Mouse (Mus musculus): ENCODE results near the gene Barhl1. TPM values are rescaled to one million over a fixed set of nuclear protein-coding genes. Genes with fewer than 3 reads are reported as not detected.

Gene Barhl1
- 0.06 TPM in 1 of 2 replicates, not detected in the other for polyA plus RNA-seq (2015; fragmentation: Nextera tagmentation; extraction: Ambion mirVana)

GRCm38 (mm10) chr2:28916513-28916865 is at the start of gene Barhl1:
Gene Barhl1, minus strand, starts transcription at chr2:28916668.
- ATAC-seq (no peak), DNase-seq (ENCODE audit: low spot score) (no peak)
- no peaks in the 10 kb centered on the region; the same call in 1 of the 2 replicates for H3K4me1 ChIP-seq (ENCODE audit: insufficient read depth, low read depth, low read length)
- H3K9ac ChIP-seq (replicated peaks; ENCODE audit: low read depth): no peak within 1 kb of the TSS
- no peaks in the 10 kb centered on the region for H3K36me3 ChIP-seq (ENCODE audit: insufficient read depth, low read length)
- no peak within 1 kb of the TSS for H3K27ac ChIP-seq (ENCODE audit: low read length)
- H3K27me3 ChIP-seq (replicated peaks; ENCODE audit: insufficient read depth, low read length): peaks cover 66% of the 10 kb centered on the region
- no peaks in the 10 kb centered on the region for H3K9me3 ChIP-seq (ENCODE audit: low read length)
- no peak for TF ChIP-seq EP300 (IDR thresholded peaks at IDR 0.05)
- TF ChIP-seq CTCF (IDR thresholded peaks at IDR 0.05): no peak
- H3K4me2 ChIP-seq (replicated peaks; ENCODE audit: low read depth, low read length): peak within 1 kb of the TSS; percentile 25; the same call in 1 of the 2 replicates
- peak within 1 kb of the TSS; percentile 17; the same call in 1 of the 2 replicates for H3K4me3 ChIP-seq (ENCODE audit: low read depth, low read length)
- 4% methylated on average over 18 of the region's 18 CpGs for WGBS

GRCm38 (mm10) chr2:28963565-28963964 is 47.1 kb upstream of the Barhl1 start:
- ATAC-seq (peak; percentile 77; the same call in 1 of the 2 replicates), DNase-seq (ENCODE audit: low spot score) (no peak)
- Histone ChIP-seq H3K27me3 (replicated peaks; ENCODE audit: insufficient read depth, low read length) (no peaks in the 10 kb centered on the region), H3K27ac (ENCODE audit: low read length) (no peak overlapping the region), H3K36me3 (ENCODE audit: insufficient read depth, low read length) (no peaks in the 10 kb centered on the region), H3K4me1 (ENCODE audit: insufficient read depth, low read depth, low read length) (no peaks in the 10 kb centered on the region), H3K4me3 (ENCODE audit: low read depth, low read length) (no peak overlapping the region), H3K9me3 (ENCODE audit: low read length) (no peaks in the 10 kb centered on the region), H3K9ac (replicated peaks; ENCODE audit: low read depth) (no peak overlapping the region), H3K4me2 (replicated peaks; ENCODE audit: low read depth, low read length) (no peak overlapping the region)
- no peak for TF ChIP-seq CTCF (IDR thresholded peaks at IDR 0.05)
- TF ChIP-seq EP300 (IDR thresholded peaks at IDR 0.05): peak; percentile 23; the same call in 1 of the 2 replicates
- WGBS: 43% methylated on average over 6 of the region's 6 CpGs

- TF ChIP-seq CTCF (IDR thresholded peaks at IDR 0.05): no peak
- TF ChIP-seq EP300 (IDR thresholded peaks at IDR 0.05): no peak
- no peak for DNase-seq (ENCODE audit: low spot score)
Observed at GRCm38 (mm10) chr2:28961636-28962035, 45.2 kb upstream of the Barhl1 start.

GRCm38 (mm10) chr2:28961024-28961585 is 44.6 kb upstream of the Barhl1 start:
- WGBS: 67% methylated on average over 15 of the region's 15 CpGs
- no peak overlapping the region for H3K4me3 ChIP-seq (ENCODE audit: low read depth, low read length)
- H3K27me3 ChIP-seq (replicated peaks; ENCODE audit: insufficient read depth, low read length): no peaks in the 10 kb centered on the region
- TF ChIP-seq CTCF (IDR thresholded peaks at IDR 0.05) (no peak), EP300 (IDR thresholded peaks at IDR 0.05) (no peak)
- DNase-seq (ENCODE audit: low spot score): peak; percentile 71
- no peak overlapping the region for H3K9ac ChIP-seq (replicated peaks; ENCODE audit: low read depth)
- ATAC-seq: peak; percentile 50
- no peaks in the 10 kb centered on the region for H3K4me1 ChIP-seq (ENCODE audit: insufficient read depth, low read depth, low read length)
- no peaks in the 10 kb centered on the region for H3K36me3 ChIP-seq (ENCODE audit: insufficient read depth, low read length)
- H3K4me2 ChIP-seq (replicated peaks; ENCODE audit: low read depth, low read length): no peak overlapping the region
- no peak overlapping the region for H3K27ac ChIP-seq (ENCODE audit: low read length)
- no peaks in the 10 kb centered on the region for H3K9me3 ChIP-seq (ENCODE audit: low read length)

More at GRCm38 (mm10) chr2:28961636-28962035, 45.2 kb upstream of the Barhl1 start:
- Histone ChIP-seq H3K4me1 (ENCODE audit: insufficient read depth, low read depth, low read length) (no peaks in the 10 kb centered on the region), H3K9me3 (ENCODE audit: low read length) (no peaks in the 10 kb centered on the region), H3K4me2 (replicated peaks; ENCODE audit: low read depth, low read length) (no peak overlapping the region), H3K36me3 (ENCODE audit: insufficient read depth, low read length) (no peaks in the 10 kb centered on the region), H3K27me3 (replicated peaks; ENCODE audit: insufficient read depth, low read length) (no peaks in the 10 kb centered on the region), H3K4me3 (ENCODE audit: low read depth, low read length) (no peak overlapping the region), H3K9ac (replicated peaks; ENCODE audit: low read depth) (no peak overlapping the region), H3K27ac (ENCODE audit: low read length) (no peak overlapping the region)
- 70% methylated on average over 5 of the region's 5 CpGs for WGBS
- ATAC-seq: no peak

- TF ChIP-seq EP300 (IDR thresholded peaks at IDR 0.05) (no peak), CTCF (IDR thresholded peaks at IDR 0.05) (no peak)
- Histone ChIP-seq H3K27me3 (replicated peaks; ENCODE audit: insufficient read depth, low read length) (no peaks in the 10 kb centered on the region), H3K9me3 (ENCODE audit: low read length) (no peaks in the 10 kb centered on the region), H3K4me3 (ENCODE audit: low read depth, low read length) (no peak overlapping the region), H3K36me3 (ENCODE audit: insufficient read depth, low read length) (no peaks in the 10 kb centered on the region), H3K4me1 (ENCODE audit: insufficient read depth, low read depth, low read length) (no peaks in the 10 kb centered on the region), H3K27ac (ENCODE audit: low read length) (no peak overlapping the region), H3K9ac (replicated peaks; ENCODE audit: low read depth) (no peak overlapping the region), H3K4me2 (replicated peaks; ENCODE audit: low read depth, low read length) (no peak overlapping the region)
- DNase-seq (ENCODE audit: low spot score) (no peak), ATAC-seq (no peak)
- 89% methylated on average over 4 of the region's 4 CpGs for WGBS
Observed at GRCm38 (mm10) chr2:28956874-28957273, 40.4 kb upstream of the Barhl1 start.

GRCm38 (mm10) chr2:28954595-28954994 is 38.1 kb upstream of the Barhl1 start:
- Histone ChIP-seq H3K9me3 (ENCODE audit: low read length) (no peaks in the 10 kb centered on the region), H3K27me3 (replicated peaks; ENCODE audit: insufficient read depth, low read length) (no peaks in the 10 kb centered on the region), H3K27ac (ENCODE audit: low read length) (no peak overlapping the region), H3K4me3 (ENCODE audit: low read depth, low read length) (no peak overlapping the region), H3K9ac (replicated peaks; ENCODE audit: low read depth) (no peak overlapping the region), H3K4me1 (ENCODE audit: insufficient read depth, low read depth, low read length) (no peaks in the 10 kb centered on the region), H3K36me3 (ENCODE audit: insufficient read depth, low read length) (no peaks in the 10 kb centered on the region), H3K4me2 (replicated peaks; ENCODE audit: low read depth, low read length) (no peak overlapping the region)
- DNase-seq (ENCODE audit: low spot score): no peak
- TF ChIP-seq CTCF (IDR thresholded peaks at IDR 0.05): no peak
- TF ChIP-seq EP300 (IDR thresholded peaks at IDR 0.05): no peak
- no peak for ATAC-seq
- 79% methylated on average over 9 of the region's 9 CpGs for WGBS

All from lung, postnatal 0 days (tissue).